Mouse (Mus musculus) G1E (cell line): ENCODE data around the gene Sphk2.

Experiments
- CTCF ChIP-seq: IDR thresholded peaks from 2 replicates; pipeline ENCODE4 v1.5.1; 2012; ENCODE audit warnings: low read depth, low read length, inconsistent platforms, mixed read lengths
- POLR2AphosphoS5 ChIP-seq: IDR thresholded peaks from 2 replicates; pipeline ENCODE4 v1.6.1; 2012; ENCODE audit warnings: low read depth, low read length, inconsistent platforms; ENCODE audit not compliant: insufficient replicate concordance

DNA sequence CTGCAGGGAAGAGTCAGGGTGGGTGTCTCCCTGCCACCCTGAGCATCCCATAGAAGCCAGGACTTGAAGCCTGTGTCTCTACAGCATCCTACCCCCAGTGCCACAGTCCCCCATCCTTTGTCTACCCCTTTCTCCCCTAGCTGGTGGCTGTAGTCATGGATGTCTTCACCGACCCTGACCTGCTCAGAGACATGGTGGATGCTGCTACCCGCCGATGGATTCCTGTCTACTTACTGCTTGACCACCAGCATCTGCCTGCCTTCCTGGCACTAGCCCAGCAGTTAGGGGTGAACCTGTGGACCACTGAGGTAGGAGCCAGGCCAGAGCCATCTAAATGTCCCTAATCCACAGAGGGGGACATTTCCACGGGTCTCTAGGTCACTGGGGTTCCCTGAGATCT is 5.5 kb upstream of the Sphk2 start:
- TF ChIP-seq CTCF, result no peak
- no peak for TF ChIP-seq POLR2AphosphoS5
